Mouse (Mus musculus) liver, adult (tissue): ENCODE measurements around the gene Gpsm2.

Experiments used
- GATA4 ChIP-seq: IDR thresholded peaks from 2 replicates; pipeline ENCODE4 v1.6.1; 2014; ENCODE audit warnings: mild to moderate bottlenecking, low read length; ENCODE audit not compliant: insufficient replicate concordance

Gpsm2 gene

DNA sequence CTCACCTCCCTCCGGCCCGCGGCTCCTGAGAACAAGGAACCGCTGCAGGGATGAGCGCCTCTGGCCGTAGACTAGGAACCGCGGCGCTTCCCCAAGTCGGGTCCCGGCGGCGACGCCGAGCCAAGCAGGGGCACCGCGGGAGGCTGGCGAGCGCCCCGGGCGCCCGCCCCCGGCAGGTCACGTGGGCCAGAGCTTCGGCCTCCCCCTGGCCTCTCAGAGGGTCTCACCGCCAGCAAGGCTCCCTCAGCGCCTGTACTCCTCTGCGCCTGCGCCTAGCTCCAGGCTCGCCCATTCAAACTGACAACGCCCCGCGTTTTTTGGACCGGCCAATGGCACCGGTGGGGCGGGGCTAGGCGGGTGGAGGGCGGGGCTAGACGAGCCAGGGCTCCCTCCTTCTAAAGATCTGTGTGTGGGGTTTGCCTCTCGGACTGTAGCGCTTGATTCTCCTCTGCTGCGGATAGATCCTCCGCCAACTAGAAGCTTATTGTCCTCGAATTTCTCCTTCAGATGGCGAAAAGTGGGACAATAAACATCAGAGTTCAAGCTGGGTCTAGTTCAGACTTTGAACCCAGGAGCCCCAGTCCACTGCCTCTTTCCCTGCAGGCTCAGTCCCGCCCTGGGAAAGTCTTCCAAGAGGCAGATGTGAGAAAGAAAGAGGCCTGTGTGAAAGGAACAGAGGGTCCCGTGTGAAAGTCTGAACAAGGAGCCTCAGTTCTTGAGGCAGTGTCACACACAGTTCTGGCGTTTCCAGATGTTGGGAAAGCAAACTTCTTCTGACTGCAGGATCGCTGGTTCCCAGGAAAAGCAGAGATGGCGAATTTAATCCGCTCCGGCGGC is at the start of gene Gpsm2:
Gene Gpsm2 (minus strand): TSS at position 274 of the 837 bp plus-strand sequence.
- TF ChIP-seq GATA4 = no peak

- TF ChIP-seq GATA4 = no peak
Measured at GRCm38 (mm10) chr3:108770725-108771368, 48.7 kb upstream of the Gpsm2 start.

- no peak for TF ChIP-seq GATA4
Measured at GRCm38 (mm10) chr3:108769547-108769946, 47.4 kb upstream of the Gpsm2 start.

- TF ChIP-seq GATA4 = no peak
Measured at GRCm38 (mm10) chr3:108767416-108767815, 45.3 kb upstream of the Gpsm2 start.

DNA sequence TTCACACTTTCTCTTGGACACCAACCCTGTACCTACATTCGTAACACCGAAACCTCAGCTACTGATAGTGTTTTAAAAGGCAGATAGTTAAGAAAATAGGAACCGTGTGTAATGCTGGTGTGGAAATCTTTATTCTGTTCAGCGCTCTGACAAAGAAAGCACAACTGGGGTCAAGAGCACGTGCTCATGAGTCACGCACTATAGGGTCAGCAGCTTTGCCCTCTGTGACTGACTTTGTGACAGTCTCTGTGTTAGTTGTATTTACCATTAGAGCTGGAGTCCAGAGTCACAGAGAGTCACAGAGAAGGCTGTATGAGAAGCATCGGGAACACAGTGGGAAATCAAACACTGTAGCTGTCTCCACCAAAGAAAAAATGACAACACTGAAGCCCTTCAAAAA is 44.8 kb upstream of the Gpsm2 start:
- no peak for TF ChIP-seq GATA4

DNA sequence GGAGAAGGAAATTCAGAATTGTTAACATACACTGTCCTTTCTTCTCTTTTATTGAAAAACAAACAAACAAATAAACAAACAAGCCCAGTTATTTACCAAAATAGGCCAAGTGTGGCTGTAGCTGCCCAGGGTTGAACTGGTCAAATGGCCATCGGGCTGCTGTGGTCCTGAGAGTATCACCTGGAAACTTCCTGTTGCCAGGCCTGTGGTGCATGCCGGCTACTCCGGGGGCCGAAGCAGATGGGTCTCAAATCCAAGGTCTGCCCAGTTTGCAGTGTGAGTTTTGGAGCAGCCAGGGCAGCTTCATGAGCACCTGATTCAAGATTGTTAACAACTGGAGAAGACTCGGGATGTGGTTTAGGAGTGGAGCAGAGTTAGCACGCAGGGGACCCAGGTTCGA is 43.4 kb upstream of the Gpsm2 start:
- no peak for TF ChIP-seq GATA4

DNA sequence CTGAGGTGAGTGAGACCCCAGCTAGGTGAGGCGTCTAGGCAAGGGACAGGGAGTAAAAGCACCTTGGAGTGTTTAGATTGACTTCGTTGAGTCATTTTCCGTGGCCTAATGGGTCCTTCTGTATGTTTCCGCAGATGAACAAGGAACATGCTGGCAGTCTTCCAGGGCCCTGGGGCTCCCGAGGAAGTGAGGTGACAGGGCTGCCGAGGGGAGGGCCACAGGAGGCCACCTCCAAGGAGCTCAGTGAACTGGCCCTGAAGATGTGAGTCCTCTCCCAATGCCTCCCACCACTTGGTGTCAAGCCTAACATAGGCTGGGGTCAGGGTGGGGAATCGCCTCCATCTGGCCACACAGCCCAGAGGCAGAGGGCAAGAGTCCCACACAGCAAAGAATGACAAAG is 42.9 kb upstream of the Gpsm2 start:
- TF ChIP-seq GATA4 = no peak

- no peak for TF ChIP-seq GATA4
Measured at GRCm38 (mm10) chr3:108763691-108764090, 41.6 kb upstream of the Gpsm2 start.

DNA sequence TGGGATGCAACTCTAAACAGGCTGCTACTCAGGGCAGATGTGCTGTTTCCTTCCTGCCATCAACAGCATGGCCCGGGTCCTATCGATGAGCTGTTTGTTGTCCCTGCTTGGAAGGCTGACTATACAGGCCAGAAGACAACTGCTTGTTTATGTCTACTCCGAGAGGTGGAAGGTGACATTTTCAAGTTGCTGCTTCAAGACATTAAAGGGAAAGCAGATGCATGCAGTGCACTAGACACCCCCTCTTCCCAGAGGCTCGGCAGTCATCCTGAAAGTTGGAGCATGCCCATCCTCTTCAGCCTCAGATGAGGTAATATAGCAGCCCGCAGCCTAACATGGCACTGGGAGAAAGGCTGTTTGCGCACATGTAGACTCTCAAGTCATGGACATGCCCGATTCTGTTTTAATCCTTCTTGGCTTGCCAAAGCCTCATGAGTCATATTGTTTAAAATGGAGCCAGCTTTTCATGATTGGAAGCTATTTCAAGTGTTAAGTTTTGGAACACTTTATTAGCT is 40.5 kb upstream of the Gpsm2 start:
- no peak for TF ChIP-seq GATA4

DNA sequence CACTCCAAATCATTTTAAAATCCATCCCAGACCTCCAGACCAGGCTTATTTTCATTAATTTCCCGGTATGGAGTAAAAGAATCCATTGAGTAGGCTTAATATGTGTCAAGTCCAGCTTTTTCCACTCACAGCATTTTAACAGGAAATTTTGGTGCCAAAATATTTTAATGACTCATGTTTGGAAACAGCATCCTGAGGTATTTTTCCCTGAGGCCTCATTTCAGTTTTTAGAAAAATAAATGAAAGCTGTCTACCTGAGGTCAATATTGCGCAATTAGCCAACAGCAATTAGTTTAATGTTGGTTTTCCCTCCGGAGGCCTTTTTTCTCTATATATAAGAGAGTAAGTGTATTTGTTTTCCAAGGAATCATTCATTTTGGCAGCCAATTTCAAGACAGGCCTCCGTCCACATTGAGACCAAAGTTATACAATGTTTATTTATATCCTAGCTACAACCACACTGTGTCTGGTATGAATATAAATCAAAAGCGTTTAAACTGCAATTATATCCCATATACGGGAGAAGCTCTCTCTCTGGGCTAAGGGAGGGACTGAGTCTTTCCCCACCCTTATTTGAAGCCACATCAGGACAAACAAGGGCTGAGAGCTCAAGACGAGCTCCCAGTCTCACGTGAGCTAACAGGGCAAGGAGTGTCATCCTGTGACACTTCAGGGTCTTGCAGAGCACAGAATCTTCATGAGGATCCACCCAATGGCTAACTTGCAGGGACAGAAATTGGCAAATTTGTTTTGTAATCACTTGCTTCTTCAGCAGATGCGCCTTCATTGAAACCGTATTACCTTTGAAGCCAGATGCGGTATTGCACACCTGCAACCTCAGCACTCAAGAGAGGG is 37.7 kb upstream of the Gpsm2 start:
- no peak for TF ChIP-seq GATA4

GRCm38 (mm10) chr3:108757570-108757969 is 35.5 kb upstream of the Gpsm2 start:
- TF ChIP-seq GATA4 = no peak

GRCm38 (mm10) chr3:108756131-108756530 is 34.0 kb upstream of the Gpsm2 start:
- TF ChIP-seq GATA4 = no peak

GRCm38 (mm10) chr3:108755542-108755941 is 33.4 kb upstream of the Gpsm2 start:
- TF ChIP-seq GATA4 = no peak

GRCm38 (mm10) chr3:108754541-108754940 is 32.4 kb upstream of the Gpsm2 start:
- no peak for TF ChIP-seq GATA4

- no peak for TF ChIP-seq GATA4
Measured at GRCm38 (mm10) chr3:108751691-108752090, 29.6 kb upstream of the Gpsm2 start.
